Mouse (Mus musculus) midbrain, embryonic 16.5 days (tissue): ENCODE measurements around the gene Sema3a. TPM values are rescaled to one million over a fixed set of nuclear protein-coding genes. Genes with fewer than 3 reads are reported as not detected.

Source experiments
- ATAC-seq: fragments of 200-750 bp; cut with Nextera tagmentation; 2 replicates; pipeline ENCODE4 v1.8.0; 2017; ENCODE audit warnings: moderate TSS enrichment
- H3K27ac ChIP-seq: fragments of 300-500 bp; sonication (generic); 2 replicates; pipeline ENCODE4 v1.5.1; 2014; ENCODE audit warnings: mild to moderate bottlenecking, low read length, mixed read lengths
- H3K27me3 ChIP-seq: fragments of 300-500 bp; sonication (generic); 2 replicates; pipeline ENCODE4 v1.6.1; 2014; ENCODE audit warnings: low read depth, low read length, mixed read lengths; ENCODE audit not compliant: control insufficient read depth, insufficient read depth
- H3K36me3 ChIP-seq: fragments of 300-500 bp; sonication (generic); 2 replicates; pipeline ENCODE4 v1.6.1; 2014; ENCODE audit warnings: mild to moderate bottlenecking, low read length, moderate library complexity, mixed read lengths; ENCODE audit not compliant: control insufficient read depth, insufficient read depth
- H3K4me1 ChIP-seq: fragments of 300-500 bp; sonication (generic); 2 replicates; pipeline ENCODE4 v1.6.1; 2014; ENCODE audit warnings: mild to moderate bottlenecking, low read length, mixed read lengths; ENCODE audit not compliant: control insufficient read depth, insufficient read depth
- H3K4me2 ChIP-seq: fragments of 300-500 bp; sonication (generic); 2 replicates; pipeline ENCODE4 v1.6.1; 2014; ENCODE audit warnings: mild to moderate bottlenecking, low read length, mixed read lengths
- H3K4me3 ChIP-seq: fragments of 300-500 bp; sonication (generic); 2 replicates; pipeline ENCODE4 v1.5.1; 2014; ENCODE audit warnings: low read depth, mild to moderate bottlenecking, low read length, moderate library complexity, mixed read lengths
- H3K9ac ChIP-seq: fragments of 300-500 bp; sonication (generic); 2 replicates; pipeline ENCODE4 v1.6.1; 2014; ENCODE audit warnings: low read depth, low read length, mixed read lengths
- H3K9me3 ChIP-seq: fragments of 300-500 bp; sonication (generic); replicated peaks from 2 replicates; pipeline ENCODE4 v1.6.1; 2014; ENCODE audit warnings: mild to moderate bottlenecking, low read length, mixed read lengths; ENCODE audit not compliant: control insufficient read depth, poor library complexity, severe bottlenecking
- WGBS: fragments of 180-500 bp; shearing (Covaris S2); extraction: QIAGEN DNeasy Blood & Tissue Kit; methylation state at CpG from one replicate; pipeline ENCODE4 v1.1.7; 2014; 5-methylcytosine and 5-hydroxymethylcytosine counted together
- polyA plus RNA-seq: library from polyadenylated mRNA; unstranded; fragments of >200 nt; fragmentation: Nextera tagmentation; extraction: Ambion mirVana; gene quantifications from 2 replicates; pipeline ENCODE4 v1.2.1, GENCODE M21; 2015

Gene Sema3a
- polyA plus RNA-seq, 1 experiment from 2014 or later: 7.2 TPM

GRCm38 (mm10) chr5:13351611-13352010, 226.4 kb downstream of the Sema3a start:
- H3K4me1 ChIP-seq: no peaks in the 10 kb centered on the region
- H3K27ac ChIP-seq: no peak overlapping the region
- H3K9me3 ChIP-seq: no peaks in the 10 kb centered on the region
- H3K9ac ChIP-seq: no peak overlapping the region
- no peak overlapping the region for H3K4me3 ChIP-seq
- no peak for ATAC-seq
- WGBS: 45% methylated on average over 4 of the region's 4 CpGs
- H3K4me2 ChIP-seq: no peak overlapping the region
- H3K36me3 ChIP-seq: no peaks in the 10 kb centered on the region
- H3K27me3 ChIP-seq: no peaks in the 10 kb centered on the region

- Histone ChIP-seq H3K9ac (no peak overlapping the region), H3K27ac (no peak overlapping the region), H3K9me3 (no peaks in the 10 kb centered on the region), H3K36me3 (no peaks in the 10 kb centered on the region), H3K4me2 (no peak overlapping the region), H3K4me3 (no peak overlapping the region), H3K27me3 (no peaks in the 10 kb centered on the region), H3K4me1 (no peaks in the 10 kb centered on the region)
- ATAC-seq: no peak
- 80% methylated on average over 1 of the region's 1 CpGs for WGBS
Observed at GRCm38 (mm10) chr5:13352995-13353394, 227.8 kb downstream of the Sema3a start.

GRCm38 (mm10) chr5:13353539-13353938, 228.3 kb downstream of the Sema3a start:
- Histone ChIP-seq H3K9ac (no peak overlapping the region), H3K27me3 (no peaks in the 10 kb centered on the region), H3K9me3 (no peaks in the 10 kb centered on the region), H3K4me1 (no peaks in the 10 kb centered on the region), H3K36me3 (no peaks in the 10 kb centered on the region), H3K4me2 (no peak overlapping the region), H3K27ac (no peak overlapping the region), H3K4me3 (no peak overlapping the region)
- ATAC-seq: no peak
- WGBS: 67% methylated on average over 1 of the region's 1 CpGs

- no peaks in the 10 kb centered on the region for H3K27me3 ChIP-seq
- no peak for ATAC-seq
- no peaks in the 10 kb centered on the region for H3K9me3 ChIP-seq
- no peak overlapping the region for H3K4me2 ChIP-seq
- H3K4me3 ChIP-seq: no peak overlapping the region
- H3K36me3 ChIP-seq: no peaks in the 10 kb centered on the region
- no peak overlapping the region for H3K27ac ChIP-seq
- no peaks in the 10 kb centered on the region for H3K4me1 ChIP-seq
- WGBS: 89% methylated on average over 1 of the region's 1 CpGs
- H3K9ac ChIP-seq: no peak overlapping the region
Observed at GRCm38 (mm10) chr5:13354913-13355312, 229.7 kb downstream of the Sema3a start.

GRCm38 (mm10) chr5:13358770-13359169, 233.6 kb downstream of the Sema3a start:
- whole genome bisulfite sequencing: 72% methylated on average over 4 of the region's 4 CpGs

GRCm38 (mm10) chr5:13360711-13361110, 235.5 kb downstream of the Sema3a start:
- no peak for ATAC-seq
- no peak overlapping the region for H3K4me3 ChIP-seq
- WGBS: 50% methylated on average over 3 of the region's 3 CpGs
- no peak overlapping the region for H3K4me2 ChIP-seq
- H3K9me3 ChIP-seq: no peaks in the 10 kb centered on the region
- no peak overlapping the region for H3K27ac ChIP-seq
- H3K9ac ChIP-seq: no peak overlapping the region
- no peaks in the 10 kb centered on the region for H3K27me3 ChIP-seq
- no peaks in the 10 kb centered on the region for H3K36me3 ChIP-seq
- H3K4me1 ChIP-seq: no peaks in the 10 kb centered on the region

More at GRCm38 (mm10) chr5:13358770-13359169, 233.6 kb downstream of the Sema3a start:
- Histone ChIP-seq H3K27ac (no peak overlapping the region), H3K9me3 (no peaks in the 10 kb centered on the region), H3K4me2 (no peak overlapping the region), H3K4me3 (no peak overlapping the region), H3K9ac (no peak overlapping the region), H3K27me3 (no peaks in the 10 kb centered on the region), H3K4me1 (no peaks in the 10 kb centered on the region), H3K36me3 (no peaks in the 10 kb centered on the region)
- ATAC-seq: no peak

- H3K4me2 ChIP-seq: no peak overlapping the region
- H3K36me3 ChIP-seq: no peaks in the 10 kb centered on the region
- H3K27ac ChIP-seq: no peak overlapping the region
- H3K9me3 ChIP-seq: no peaks in the 10 kb centered on the region
- H3K27me3 ChIP-seq: no peaks in the 10 kb centered on the region
- H3K4me3 ChIP-seq: no peak overlapping the region
- H3K9ac ChIP-seq: no peak overlapping the region
- no peaks in the 10 kb centered on the region for H3K4me1 ChIP-seq
- ATAC-seq: no peak
- WGBS: 88% methylated on average over 2 of the region's 2 CpGs
Observed at GRCm38 (mm10) chr5:13365108-13365507, 239.9 kb downstream of the Sema3a start.

GRCm38 (mm10) chr5:13379223-13379622, 254.0 kb downstream of the Sema3a start:
- no peaks in the 10 kb centered on the region for H3K27me3 ChIP-seq

GRCm38 (mm10) chr5:13384047-13384446, 258.8 kb downstream of the Sema3a start:
- H3K4me1 ChIP-seq: no peaks in the 10 kb centered on the region
- no peaks in the 10 kb centered on the region for H3K36me3 ChIP-seq
- no peak overlapping the region for H3K27ac ChIP-seq
- H3K4me3 ChIP-seq: no peak overlapping the region
- H3K27me3 ChIP-seq: no peaks in the 10 kb centered on the region
- H3K4me2 ChIP-seq: no peak overlapping the region
- H3K9me3 ChIP-seq: no peaks in the 10 kb centered on the region
- 81% methylated on average over 4 of the region's 4 CpGs for WGBS
- ATAC-seq: no peak
- H3K9ac ChIP-seq: no peak overlapping the region

More at GRCm38 (mm10) chr5:13379223-13379622, 254.0 kb downstream of the Sema3a start:
- H3K27ac ChIP-seq: no peak overlapping the region
- ATAC-seq: no peak
- H3K4me1 ChIP-seq: no peaks in the 10 kb centered on the region
- no peak overlapping the region for H3K9ac ChIP-seq
- no peaks in the 10 kb centered on the region for H3K36me3 ChIP-seq
- H3K9me3 ChIP-seq: no peaks in the 10 kb centered on the region
- no peak overlapping the region for H3K4me2 ChIP-seq
- 72% methylated on average over 4 of the region's 4 CpGs for WGBS
- no peak overlapping the region for H3K4me3 ChIP-seq
